ENCODE assay signal across 8 mouse cellular contexts in genomic region chr14:4855299-4855980, GRCm38 (mm10). TPM values are rescaled to one million over a fixed set of nuclear protein-coding genes. Genes with fewer than 3 reads are reported as not detected.
DNase-seq lines count a peak whose midpoint lies in the region; ATAC-seq lines count a peak whose summit lies in the region.
"Not testable (repeated sequence)": the region's sequence is repeated elsewhere in the genome, so short reads cannot be mapped to it uniquely, and the experiment has no call there.
"Had no signal": no experiment of that assay in that cellular context is flagged by ENCODE, and none has a peak within 500 bp of the region (broad histone marks: within the 10 kb centered on the region; RNA-seq: fewer than 3 reads in every experiment).

Gm3264 (plus strand) TSS chr14:4855576.

- H3K4me1 ChIP-seq in brown adipose tissue, adult 24 weeks (ENCODE audit: control insufficient read depth, insufficient read depth, insufficient read length, low read length); forebrain, embryonic 12.5 days; heart, embryonic 11.5 days (ENCODE audit: control insufficient read depth, insufficient read depth, low read length); hindbrain, embryonic 16.5 days (ENCODE audit: control insufficient read depth, insufficient read depth, low read depth, low read length): not testable (repeated sequence)

- peak within 1 kb of the TSS; percentile 56 for H3K4me2 ChIP-seq in forebrain, embryonic 12.5 days
- peak within 1 kb of the TSS; percentile 50 for H3K4me2 ChIP-seq in heart, embryonic 11.5 days
- peak within 1 kb of the TSS; percentile 50 for H3K4me2 ChIP-seq in hindbrain, embryonic 16.5 days (ENCODE audit: low read length)

- peak within 1 kb of the TSS; percentile 22; the same call in 1 of the 2 replicates for H3K4me3 ChIP-seq in brown adipose tissue, adult 24 weeks (ENCODE audit: insufficient read depth, low read depth, low read length)
- peak within 1 kb of the TSS; percentile 47 for H3K4me3 ChIP-seq in forebrain, embryonic 12.5 days (replicated peaks)
- peak within 1 kb of the TSS; percentile 35 for H3K4me3 ChIP-seq in heart, embryonic 11.5 days (ENCODE audit: low read depth, low read length)
- H3K4me3 ChIP-seq in hindbrain, embryonic 16.5 days (ENCODE audit: low read length) = peak within 1 kb of the TSS; percentile 44

- not testable (repeated sequence) for H3K9me3 ChIP-seq in forebrain, embryonic 12.5 days; heart, embryonic 11.5 days (replicated peaks; ENCODE audit: control insufficient read depth, low read length); hindbrain, embryonic 16.5 days (ENCODE audit: control insufficient read depth, low read length)

- intact Hi-C loops in left cerebral cortex, postnatal 10 days (cut with DNase I) = not testable (repeated sequence)

- not testable (repeated sequence) for H3K36me3 ChIP-seq in forebrain, embryonic 12.5 days (replicated peaks); heart, embryonic 11.5 days (ENCODE audit: control insufficient read depth, insufficient read depth, low read length); hindbrain, embryonic 16.5 days (ENCODE audit: control insufficient read depth, insufficient read depth, low read length)

- WGBS in forebrain, embryonic 12.5 days = 5% methylated on average over 38 of the region's 59 CpGs
- WGBS in heart, embryonic 11.5 days (ENCODE audit: insufficient replicate concordance) = 3% methylated on average over 31 of the region's 59 CpGs
- 7% methylated on average over 15 of the region's 59 CpGs for WGBS in hindbrain, embryonic 16.5 days

- ATAC-seq in forebrain, embryonic 12.5 days (ENCODE audit: low FRiP score); heart, embryonic 11.5 days (replicated peaks; ENCODE audit: insufficient number of reproducible peaks, low FRiP score, low TSS enrichment); hindbrain, embryonic 16.5 days: not testable (repeated sequence)

- peak within 1 kb of the TSS; percentile 93 for H3K27ac ChIP-seq in brown adipose tissue, adult 24 weeks (replicated peaks; ENCODE audit: low read depth, low read length)
- H3K27ac ChIP-seq in forebrain, embryonic 12.5 days; heart, embryonic 11.5 days (ENCODE audit: low read depth, low read length); hindbrain, embryonic 16.5 days (ENCODE audit: low read depth, low read length): not testable (repeated sequence)

- DNase-seq in left cerebral cortex, postnatal 10 days (ENCODE audit: extremely low spot score in 1 of 2, low spot score in 2 of 2) = peak in 1 of 2 experiments; percentile 18
- DNase-seq in lung, postnatal 14 days = peak; percentile 0
- peak; percentile 6 for DNase-seq in ovary, postnatal 36 days (ENCODE audit: low spot score)

- peak within 1 kb of the TSS; percentile 56 for H3K9ac ChIP-seq in forebrain, embryonic 12.5 days
- H3K9ac ChIP-seq in heart, embryonic 11.5 days (ENCODE audit: low read depth, low read length) = not testable (repeated sequence)
- peak within 1 kb of the TSS; percentile 65 for H3K9ac ChIP-seq in hindbrain, embryonic 16.5 days (ENCODE audit: low read depth, low read length)

- not testable (repeated sequence) for H3K27me3 ChIP-seq in forebrain, embryonic 12.5 days; heart, embryonic 11.5 days (ENCODE audit: control insufficient read depth, insufficient read depth, low read length); hindbrain, embryonic 16.5 days (replicated peaks; ENCODE audit: control insufficient read depth, insufficient read depth, low read length)

RNA-seq across cellular contexts. Expression of gene Gm3264, which starts in this region (rescaled TPM):
- not detected in 2 replicates for polyA plus RNA-seq in brown adipose tissue, adult 24 weeks (2012; ENCODE audit: insufficient read depth, insufficient read length, missing spikeins)
- 0.49 and 1.9 TPM in 2 replicates for polyA plus RNA-seq in forebrain, embryonic 12.5 days (2016; fragmentation: Nextera tagmentation; extraction: Ambion mirVana)
- 1.9 and 2.8 TPM in 2 replicates for polyA plus RNA-seq in heart, embryonic 11.5 days (2014; fragmentation: Nextera tagmentation; extraction: Ambion mirVana)
- 3.1 and 3.6 TPM in 2 replicates for polyA plus RNA-seq in hindbrain, embryonic 16.5 days (2015; fragmentation: Nextera tagmentation; extraction: Ambion mirVana)
- total RNA-seq in left cerebral cortex, postnatal 10 days (2021) = 10 to 100 TPM; 19.4 to 20.7 TPM
- total RNA-seq: hematopoietic stem cell, adult 5-6 weeks had no signal
